Mouse (Mus musculus) limb, embryonic 10.5 days (tissue): ENCODE data around the gene Oxsr1. TPM values are rescaled to one million over a fixed set of nuclear protein-coding genes. Genes with fewer than 3 reads are reported as not detected.
"Not testable (repeated sequence)": the region's sequence is repeated elsewhere in the genome, so short reads cannot be mapped to it uniquely, and the experiment has no call there.

Experiments
- DNase-seq: peaks from one replicate; pipeline ENCODE4 v3.0.0-alpha.2; 2017; ENCODE audit warnings: low spot score
- H3K27ac ChIP-seq: fragments of 300-500 bp; sonication (generic); 2 replicates; pipeline ENCODE4 v1.5.1; 2016; ENCODE audit warnings: mild to moderate bottlenecking
- H3K27me3 ChIP-seq: fragments of 300-500 bp; sonication (generic); 2 replicates; pipeline ENCODE4 v1.6.1; 2016; ENCODE audit warnings: low read depth, mild to moderate bottlenecking; ENCODE audit not compliant: poor library complexity, severe bottlenecking
- H3K36me3 ChIP-seq: fragments of 300-500 bp; sonication (generic); 2 replicates; pipeline ENCODE4 v1.6.1; 2016; ENCODE audit warnings: mild to moderate bottlenecking, moderate library complexity
- H3K4me1 ChIP-seq: fragments of 300-500 bp; sonication (generic); 2 replicates; pipeline ENCODE4 v1.6.1; 2016
- H3K4me3 ChIP-seq: fragments of 300-500 bp; sonication (generic); 2 replicates; pipeline ENCODE4 v1.5.1; 2016; ENCODE audit warnings: mild to moderate bottlenecking, moderate library complexity
- H3K9me3 ChIP-seq: fragments of 300-500 bp; sonication (generic); replicated peaks from 2 replicates; pipeline ENCODE4 v1.6.1; 2016; ENCODE audit warnings: mild to moderate bottlenecking
- WGBS: fragments of 180-500 bp; shearing (Covaris S2); methylation state at CpG from one replicate; pipeline ENCODE4 v1.1.7; 2016; 5-methylcytosine and 5-hydroxymethylcytosine counted together
- polyA plus RNA-seq: library from polyadenylated mRNA; unstranded; fragments of >200 nt; fragmentation: Nextera tagmentation; extraction: Ambion mirVana; gene quantifications from 2 replicates; pipeline ENCODE4 v1.2.1, GENCODE M21; 2016

The Oxsr1 gene
- polyA plus RNA-seq, 1 experiment from 2014 or later, result 11.9 TPM

DNA sequence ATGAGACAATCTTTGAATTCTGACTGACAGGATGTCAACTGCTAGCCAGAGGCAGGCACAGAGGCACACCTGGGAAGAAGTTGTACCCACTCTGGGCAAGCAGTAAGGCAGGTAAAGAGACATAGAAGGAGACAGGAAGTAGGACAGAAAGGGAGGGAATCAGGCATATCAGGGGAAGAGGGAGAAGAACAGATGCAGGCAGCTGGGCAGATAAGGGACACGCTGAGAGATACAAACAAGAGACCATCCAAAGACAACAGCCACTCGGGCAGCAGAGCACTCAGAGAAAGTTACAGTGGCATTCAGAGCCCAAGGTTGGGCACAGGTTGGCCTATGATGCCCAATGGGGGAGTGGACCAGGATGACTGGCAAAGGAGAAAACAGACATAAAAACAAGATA, 91.4 kb downstream of the Oxsr1 start:
- WGBS, result 84% methylated on average over 2 of the region's 2 CpGs
- no peak overlapping the region for H3K27ac ChIP-seq
- H3K27me3 ChIP-seq, result no peaks in the 10 kb centered on the region
- no peaks in the 10 kb centered on the region for H3K36me3 ChIP-seq
- no peak for DNase-seq
- no peaks in the 10 kb centered on the region for H3K4me1 ChIP-seq
- H3K4me3 ChIP-seq, result no peak overlapping the region
- H3K9me3 ChIP-seq, result no peaks in the 10 kb centered on the region

- no peaks in the 10 kb centered on the region for H3K9me3 ChIP-seq
- no peaks in the 10 kb centered on the region for H3K27me3 ChIP-seq
- H3K27ac ChIP-seq, result no peak overlapping the region
- WGBS, result 94% methylated on average over 4 of the region's 4 CpGs
- DNase-seq, result no peak
- H3K36me3 ChIP-seq, result peaks cover 19% of the 10 kb centered on the region
- no peaks in the 10 kb centered on the region for H3K4me1 ChIP-seq
- H3K4me3 ChIP-seq, result no peak overlapping the region
These were observed 102.0 kb downstream of the Oxsr1 start for GRCm38 (mm10) chr9:119220249-119220648.

- H3K36me3 ChIP-seq, result peaks cover 15% of the 10 kb centered on the region
- no peak overlapping the region for H3K4me3 ChIP-seq
- DNase-seq, result no peak
- 87% methylated on average over 2 of the region's 2 CpGs for WGBS
- no peak overlapping the region for H3K27ac ChIP-seq
- no peaks in the 10 kb centered on the region for H3K27me3 ChIP-seq
- no peaks in the 10 kb centered on the region for H3K9me3 ChIP-seq
- H3K4me1 ChIP-seq, result no peaks in the 10 kb centered on the region
These were observed 102.6 kb downstream of the Oxsr1 start for GRCm38 (mm10) chr9:119219667-119220066.

GRCm38 (mm10) chr9:119215341-119215740, 106.9 kb downstream of the Oxsr1 start:
- H3K4me3 ChIP-seq, result not testable (repeated sequence)
- 99% methylated on average over 2 of the region's 2 CpGs for WGBS

GRCm38 (mm10) chr9:119214601-119215000, 107.6 kb downstream of the Oxsr1 start:
- Histone ChIP-seq H3K9me3 (no peaks in the 10 kb centered on the region), H3K27ac (no peak overlapping the region), H3K36me3 (no peaks in the 10 kb centered on the region), H3K27me3 (no peaks in the 10 kb centered on the region), H3K4me3 (no peak overlapping the region), H3K4me1 (no peaks in the 10 kb centered on the region)
- 92% methylated on average over 6 of the region's 6 CpGs for WGBS
- no peak for DNase-seq

More at GRCm38 (mm10) chr9:119215341-119215740, 106.9 kb downstream of the Oxsr1 start:
- H3K27me3 ChIP-seq, H3K36me3 ChIP-seq, H3K27ac ChIP-seq, H3K4me1 ChIP-seq, DNase-seq, H3K9me3 ChIP-seq: not testable (repeated sequence)

DNA sequence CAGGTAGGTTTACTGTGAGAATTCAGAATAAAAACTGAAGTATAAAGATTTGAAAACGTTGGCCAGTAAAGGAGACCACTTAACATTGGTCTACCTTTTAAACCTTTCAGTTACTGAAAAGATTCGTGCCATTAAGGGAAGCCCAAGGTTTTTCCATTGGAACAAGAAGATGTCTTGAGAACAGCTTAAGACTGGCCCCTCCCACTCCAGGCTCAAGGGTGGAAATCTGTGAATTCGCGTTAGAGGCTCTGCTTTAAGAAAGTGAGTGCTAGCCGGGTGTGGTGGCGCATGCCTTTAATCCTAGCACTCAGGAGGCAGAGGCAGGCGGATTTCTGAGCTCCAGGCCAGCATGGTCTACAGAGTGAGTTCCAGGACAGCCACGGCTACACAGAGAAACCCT, 109.2 kb downstream of the Oxsr1 start:
- Histone ChIP-seq H3K36me3 (no peaks in the 10 kb centered on the region), H3K9me3 (no peaks in the 10 kb centered on the region), H3K27ac (no peak overlapping the region), H3K4me1 (no peaks in the 10 kb centered on the region), H3K4me3 (no peak overlapping the region), H3K27me3 (no peaks in the 10 kb centered on the region)
- 82% methylated on average over 8 of the region's 8 CpGs for WGBS
- no peak for DNase-seq

DNA sequence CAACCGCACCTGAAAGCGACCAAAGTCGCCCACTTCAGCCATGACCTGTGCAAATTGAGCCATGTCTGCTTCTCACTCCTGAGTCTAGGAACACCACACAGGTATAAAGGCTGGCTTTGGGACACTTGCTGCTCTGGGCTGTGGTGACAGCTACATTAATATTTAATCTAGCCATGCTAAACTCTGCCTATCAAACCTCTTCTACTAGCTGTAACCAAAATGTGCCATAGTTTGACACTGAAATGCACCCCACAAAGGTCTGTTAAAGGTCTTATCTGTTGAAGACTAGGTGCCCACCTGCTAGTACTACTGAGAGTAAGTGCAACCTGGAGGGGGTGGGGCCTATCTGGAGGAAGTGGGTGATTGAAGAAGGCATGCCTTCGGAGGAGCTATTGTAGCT, 113.2 kb downstream of the Oxsr1 start, which contains the start of gene Slc22a13:
Gene Slc22a13 (minus strand): TSS at position 101 of the 400 bp plus-strand sequence.
- Histone ChIP-seq H3K4me3 (no peak within 1 kb of the TSS), H3K27me3 (no peaks in the 10 kb centered on the region), H3K9me3 (no peaks in the 10 kb centered on the region; the same call in 1 of the 2 replicates), H3K27ac (no peak within 1 kb of the TSS), H3K4me1 (no peaks in the 10 kb centered on the region), H3K36me3 (no peaks in the 10 kb centered on the region)
- DNase-seq, result no peak
- 96% methylated on average over 4 of the region's 4 CpGs for WGBS

DNA sequence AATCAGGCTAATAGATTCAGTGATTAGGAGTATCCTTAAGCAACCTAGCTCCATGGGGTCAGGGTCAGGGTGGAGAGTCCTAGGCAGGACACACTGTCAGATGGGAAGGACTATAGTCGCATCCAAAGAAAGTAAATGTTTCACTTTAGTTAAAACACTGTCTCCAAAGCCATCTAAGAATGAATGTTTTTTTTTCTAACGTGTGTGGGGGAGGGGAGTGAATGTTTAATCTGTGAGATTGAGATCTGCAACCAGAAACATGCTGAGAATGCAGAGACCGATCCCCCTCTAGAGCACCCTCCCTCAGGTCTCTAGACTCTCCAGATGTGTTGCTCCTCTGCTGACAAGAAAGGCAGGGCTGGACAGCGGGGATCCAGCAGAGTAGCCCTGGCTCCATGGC, 115.1 kb downstream of the Oxsr1 start:
- no peaks in the 10 kb centered on the region for H3K4me1 ChIP-seq
- no peak for DNase-seq
- H3K9me3 ChIP-seq, result no peaks in the 10 kb centered on the region; the same call in 1 of the 2 replicates
- no peaks in the 10 kb centered on the region for H3K27me3 ChIP-seq
- no peak overlapping the region for H3K4me3 ChIP-seq
- 83% methylated on average over 4 of the region's 4 CpGs for WGBS
- H3K27ac ChIP-seq, result no peak overlapping the region
- H3K36me3 ChIP-seq, result no peaks in the 10 kb centered on the region

GRCm38 (mm10) chr9:119206666-119207065, 115.6 kb downstream of the Oxsr1 start:
- Histone ChIP-seq H3K36me3 (no peaks in the 10 kb centered on the region), H3K9me3 (no peaks in the 10 kb centered on the region; the same call in 1 of the 2 replicates), H3K4me1 (no peaks in the 10 kb centered on the region), H3K4me3 (no peak overlapping the region), H3K27ac (no peak overlapping the region), H3K27me3 (no peaks in the 10 kb centered on the region)
- no peak for DNase-seq
- WGBS, result 87% methylated on average over 2 of the region's 2 CpGs

DNA sequence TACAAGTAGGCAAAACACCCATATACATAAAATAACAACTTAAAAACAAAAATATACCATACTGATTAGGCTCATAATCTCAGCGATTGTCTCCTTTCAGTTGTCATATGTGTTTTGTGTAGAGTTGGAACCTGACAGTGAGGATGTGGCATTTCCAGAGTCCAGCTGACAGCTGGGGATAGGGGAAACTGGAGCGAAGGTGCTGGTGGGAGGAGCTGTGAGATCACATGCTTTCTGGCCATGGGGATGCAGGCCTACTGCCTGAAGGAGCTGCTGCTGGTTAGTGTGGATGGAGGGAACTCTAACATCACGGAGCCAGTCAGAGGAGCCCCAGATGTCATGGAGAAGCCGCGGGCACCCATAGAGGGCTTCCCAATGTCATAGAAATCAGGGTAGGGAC, 116.5 kb downstream of the Oxsr1 start:
- no peaks in the 10 kb centered on the region for H3K4me1 ChIP-seq
- H3K27me3 ChIP-seq, result no peaks in the 10 kb centered on the region
- no peaks in the 10 kb centered on the region; the same call in 1 of the 2 replicates for H3K9me3 ChIP-seq
- no peak overlapping the region for H3K27ac ChIP-seq
- DNase-seq, result no peak
- H3K4me3 ChIP-seq, result no peak overlapping the region
- H3K36me3 ChIP-seq, result no peaks in the 10 kb centered on the region
- WGBS, result 87% methylated on average over 5 of the region's 5 CpGs

DNA sequence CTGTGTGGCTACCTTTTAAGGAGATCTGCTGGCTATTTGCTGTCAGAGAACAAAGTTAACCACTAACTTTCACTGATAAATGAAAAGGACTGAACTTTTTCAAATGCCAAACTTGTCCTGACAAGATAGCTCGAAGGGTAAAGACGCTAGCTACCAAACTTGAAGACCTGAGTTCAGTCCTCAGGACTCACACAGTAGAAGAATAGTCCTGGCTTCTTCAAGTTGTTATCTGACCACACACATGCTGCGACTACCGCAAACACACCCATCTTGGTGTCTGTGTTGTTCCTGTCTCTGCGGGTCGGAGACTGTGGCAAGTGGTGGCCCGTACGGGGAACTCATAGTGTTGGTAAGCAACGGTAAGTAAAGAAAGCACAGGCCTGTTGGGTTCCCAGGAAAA, 118.6 kb downstream of the Oxsr1 start:
- Histone ChIP-seq H3K27ac (no peak overlapping the region), H3K9me3 (no peaks in the 10 kb centered on the region; the same call in 1 of the 2 replicates), H3K4me1 (no peaks in the 10 kb centered on the region), H3K36me3 (no peaks in the 10 kb centered on the region), H3K27me3 (no peaks in the 10 kb centered on the region), H3K4me3 (no peak overlapping the region)
- DNase-seq, result no peak
- WGBS, result 94% methylated on average over 9 of the region's 9 CpGs

DNA sequence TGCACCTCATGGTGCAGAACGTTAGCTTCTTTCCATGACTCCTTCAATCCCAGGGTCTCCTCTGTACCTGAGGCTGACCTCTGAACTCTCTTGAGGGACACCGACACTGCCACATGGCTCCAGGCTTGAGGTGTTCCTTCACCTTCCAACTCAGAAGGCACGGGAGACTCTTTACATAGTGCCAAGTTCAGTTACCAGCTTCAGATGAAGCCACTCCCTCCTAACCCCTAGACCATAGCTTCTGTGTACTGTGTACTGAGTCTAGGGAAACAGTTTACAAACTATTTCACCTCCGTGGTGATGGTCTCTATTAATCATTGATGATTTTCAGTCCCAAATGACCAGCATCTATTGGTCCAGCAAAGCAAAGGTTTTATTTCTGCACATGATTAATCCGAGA, 120.6 kb downstream of the Oxsr1 start:
- no peaks in the 10 kb centered on the region for H3K4me1 ChIP-seq
- DNase-seq, result no peak
- H3K9me3 ChIP-seq, result no peaks in the 10 kb centered on the region; the same call in 1 of the 2 replicates
- H3K36me3 ChIP-seq, result no peaks in the 10 kb centered on the region
- H3K27ac ChIP-seq, result no peak overlapping the region
- no peak overlapping the region for H3K4me3 ChIP-seq
- WGBS, result 89% methylated on average over 5 of the region's 5 CpGs
- H3K27me3 ChIP-seq, result no peaks in the 10 kb centered on the region

- Histone ChIP-seq H3K27me3 (no peaks in the 10 kb centered on the region), H3K4me1 (no peaks in the 10 kb centered on the region), H3K27ac (no peak overlapping the region), H3K9me3 (no peaks in the 10 kb centered on the region; the same call in 1 of the 2 replicates), H3K4me3 (no peak overlapping the region), H3K36me3 (no peaks in the 10 kb centered on the region)
- 89% methylated on average over 10 of the region's 10 CpGs for WGBS
- no peak for DNase-seq
These were observed 122.9 kb downstream of the Oxsr1 start for GRCm38 (mm10) chr9:119199151-119199861.
